Mouse (Mus musculus) embryonic facial prominence, embryonic 15.5 days (tissue): ENCODE measurements at regions not wholly inside any gene's neighbourhood (a gene's known extent, or its start where the extent isn't known, plus 50 kb on each side); places are given as distances from the start of the nearest gene placed in this dataset.
A peak's percentile ranks its signal among the peaks of the same experiment; 100 is the strongest.

Source experiments
- ATAC-seq: fragments of 200-750 bp; cut with Nextera tagmentation; 2 replicates; pipeline ENCODE4 v1.8.0; 2017; ENCODE audit warnings: low read depth, moderate TSS enrichment; ENCODE audit not compliant: insufficient number of reproducible peaks, low FRiP score, low TSS enrichment
- H3K27ac ChIP-seq: fragments of 300-500 bp; sonication (generic); replicated peaks from 2 replicates; pipeline ENCODE4 v1.5.1; 2015; ENCODE audit warnings: mild to moderate bottlenecking, inconsistent platforms
- H3K27me3 ChIP-seq: fragments of 300-500 bp; sonication (generic); 2 replicates; pipeline ENCODE4 v1.6.1; 2015; ENCODE audit warnings: inconsistent platforms
- H3K36me3 ChIP-seq: fragments of 300-500 bp; sonication (generic); 2 replicates; pipeline ENCODE4 v1.6.1; 2015; ENCODE audit warnings: mild to moderate bottlenecking, inconsistent platforms
- H3K4me1 ChIP-seq: fragments of 300-500 bp; sonication (generic); 2 replicates; pipeline ENCODE4 v1.6.1; 2015; ENCODE audit warnings: inconsistent platforms
- H3K4me2 ChIP-seq: fragments of 300-500 bp; sonication (generic); replicated peaks from 2 replicates; pipeline ENCODE4 v1.6.1; 2015; ENCODE audit warnings: mild to moderate bottlenecking, inconsistent platforms
- H3K4me3 ChIP-seq: fragments of 300-500 bp; sonication (generic); replicated peaks from 2 replicates; pipeline ENCODE4 v1.5.1; 2015; ENCODE audit warnings: mild to moderate bottlenecking, inconsistent platforms
- H3K9ac ChIP-seq: fragments of 300-500 bp; sonication (generic); 2 replicates; pipeline ENCODE4 v1.6.1; 2015; ENCODE audit warnings: inconsistent platforms
- H3K9me3 ChIP-seq: fragments of 300-500 bp; sonication (generic); replicated peaks from 2 replicates; pipeline ENCODE4 v1.6.1; 2016; ENCODE audit warnings: inconsistent platforms
- WGBS: fragments of 180-500 bp; shearing (Covaris S2); methylation state at CpG from one replicate; pipeline ENCODE4 v1.1.7; 2015; 5-methylcytosine and 5-hydroxymethylcytosine counted together

DNA sequence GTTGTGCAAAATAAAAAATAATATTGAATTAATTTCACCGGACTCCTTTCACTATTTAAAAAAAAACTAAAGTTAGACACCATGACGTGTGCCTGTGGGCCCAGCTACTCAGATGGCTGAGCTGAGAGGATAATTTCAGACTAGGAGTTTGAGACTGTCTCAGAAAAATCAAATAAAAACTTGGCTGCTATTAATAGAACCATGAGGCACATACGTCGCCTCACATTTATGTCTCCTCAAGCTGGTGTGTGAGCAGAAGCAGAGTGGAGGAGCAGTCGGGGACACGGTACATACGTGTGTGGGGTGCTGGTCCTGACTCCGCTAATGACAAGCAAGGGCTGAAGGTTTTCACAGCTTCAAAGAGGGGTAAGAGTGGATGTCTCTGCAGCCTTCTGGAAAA, 52.8 kb upstream of the Dmrtb1 start:
- no peak overlapping the region for H3K4me3 ChIP-seq
- H3K9ac ChIP-seq = no peak overlapping the region
- no peak overlapping the region for H3K4me2 ChIP-seq
- ATAC-seq = no peak
- H3K27me3 ChIP-seq = no peaks in the 10 kb centered on the region
- no peaks in the 10 kb centered on the region for H3K9me3 ChIP-seq
- no peaks in the 10 kb centered on the region for H3K36me3 ChIP-seq
- peaks cover 11% of the 10 kb centered on the region; the same call in 1 of the 2 replicates for H3K4me1 ChIP-seq
- WGBS = 83% methylated on average over 8 of the region's 8 CpGs
- H3K27ac ChIP-seq = no peak overlapping the region

GRCm38 (mm10) chr4:107737907-107738306, 53.9 kb upstream of the Dmrtb1 start:
- Histone ChIP-seq H3K4me1 (peaks cover 6% of the 10 kb centered on the region; the same call in 1 of the 2 replicates), H3K4me3 (no peak overlapping the region), H3K27me3 (no peaks in the 10 kb centered on the region), H3K9ac (no peak overlapping the region), H3K9me3 (no peaks in the 10 kb centered on the region), H3K27ac (no peak overlapping the region), H3K36me3 (no peaks in the 10 kb centered on the region), H3K4me2 (no peak overlapping the region)
- peak; percentile 46 for ATAC-seq
- 13% methylated on average over 6 of the region's 6 CpGs for WGBS

- 79% methylated on average over 9 of the region's 9 CpGs for WGBS
- Histone ChIP-seq H3K36me3 (no peaks in the 10 kb centered on the region), H3K4me1 (peaks cover 3% of the 10 kb centered on the region; the same call in 1 of the 2 replicates), H3K9ac (no peak overlapping the region), H3K4me3 (no peak overlapping the region), H3K27me3 (no peaks in the 10 kb centered on the region), H3K27ac (no peak overlapping the region), H3K4me2 (no peak overlapping the region), H3K9me3 (no peaks in the 10 kb centered on the region)
- ATAC-seq = no peak
Observed at GRCm38 (mm10) chr4:107738776-107739175, 54.7 kb upstream of the Dmrtb1 start.

GRCm38 (mm10) chr4:107739789-107740405, 55.9 kb upstream of the Dmrtb1 start:
- Histone ChIP-seq H3K9me3 (no peaks in the 10 kb centered on the region), H3K4me2 (no peak overlapping the region), H3K9ac (no peak overlapping the region), H3K27ac (no peak overlapping the region), H3K4me3 (no peak overlapping the region), H3K27me3 (no peaks in the 10 kb centered on the region), H3K4me1 (no peaks in the 10 kb centered on the region), H3K36me3 (no peaks in the 10 kb centered on the region)
- 77% methylated on average over 6 of the region's 6 CpGs for WGBS
- no peak for ATAC-seq

- Histone ChIP-seq H3K36me3 (no peaks in the 10 kb centered on the region), H3K9ac (no peak overlapping the region), H3K4me2 (no peak overlapping the region), H3K27me3 (0 out of 2 replicates have a peak, but pooled peaks cover 3% of the 10 kb centered on the region), H3K9me3 (no peaks in the 10 kb centered on the region), H3K4me1 (no peaks in the 10 kb centered on the region), H3K27ac (no peak overlapping the region), H3K4me3 (no peak overlapping the region)
- 65% methylated on average over 2 of the region's 2 CpGs for WGBS
- ATAC-seq = no peak
Observed at GRCm38 (mm10) chr4:107743646-107744045, 58.4 kb upstream of the Lrp8 start.

DNA sequence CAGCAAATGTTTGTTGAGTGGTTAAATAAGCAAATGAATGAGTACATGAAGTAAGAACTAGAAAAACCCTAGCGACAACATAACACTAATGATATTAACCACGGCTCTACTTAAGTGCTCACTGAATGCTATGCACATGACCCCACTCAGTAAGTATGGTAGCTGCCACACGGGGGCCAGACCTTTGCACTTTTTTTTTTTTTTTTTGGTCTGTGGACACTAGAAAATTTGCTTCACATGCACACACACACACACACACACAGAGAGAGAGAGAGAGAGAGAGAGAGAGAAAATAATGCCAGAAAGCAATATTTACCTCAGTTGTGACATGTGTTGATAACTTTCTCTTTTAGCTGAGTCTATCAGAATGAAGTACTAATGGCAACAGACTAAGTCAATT, 55.7 kb upstream of the Lrp8 start:
- whole genome bisulfite sequencing = 81% methylated on average over 3 of the region's 3 CpGs
- Histone ChIP-seq H3K4me1 (no peaks in the 10 kb centered on the region), H3K9ac (no peak overlapping the region), H3K4me3 (no peak overlapping the region), H3K4me2 (no peak overlapping the region), H3K36me3 (no peaks in the 10 kb centered on the region), H3K9me3 (no peaks in the 10 kb centered on the region), H3K27ac (no peak overlapping the region), H3K27me3 (0 out of 2 replicates have a peak, but pooled peaks cover 3% of the 10 kb centered on the region)
- ATAC-seq = no peak

DNA sequence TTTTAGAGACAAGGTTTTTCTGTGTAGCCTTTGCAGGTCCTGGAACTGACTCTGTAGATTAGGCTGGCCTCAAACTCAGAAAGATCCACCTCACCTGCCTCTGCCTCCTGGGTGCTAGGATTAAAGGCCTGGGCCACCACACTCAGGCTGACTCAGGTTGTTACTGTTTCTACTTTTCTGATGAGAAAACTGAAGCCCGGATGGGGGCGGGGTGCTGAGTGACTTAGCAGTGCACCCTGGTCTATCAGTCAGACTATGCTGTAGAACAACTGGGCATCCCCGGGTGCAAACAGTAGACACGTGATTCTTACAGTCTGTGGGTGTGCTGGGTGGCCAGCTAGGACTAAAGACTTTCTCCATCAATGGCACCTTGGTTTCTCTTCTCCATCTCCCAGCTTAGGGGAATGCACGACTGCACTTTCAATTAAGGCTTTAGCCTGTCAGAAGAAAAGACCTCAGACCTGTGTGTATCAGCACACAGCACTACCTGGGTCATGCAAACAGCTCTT, 55.1 kb upstream of the Lrp8 start:
- Histone ChIP-seq H3K9me3 (no peaks in the 10 kb centered on the region), H3K27ac (no peak overlapping the region), H3K4me1 (no peaks in the 10 kb centered on the region), H3K4me3 (no peak overlapping the region), H3K9ac (no peak overlapping the region), H3K27me3 (0 out of 2 replicates have a peak, but pooled peaks cover 3% of the 10 kb centered on the region), H3K36me3 (no peaks in the 10 kb centered on the region), H3K4me2 (no peak overlapping the region)
- no peak for ATAC-seq
- 83% methylated on average over 5 of the region's 5 CpGs for WGBS

DNA sequence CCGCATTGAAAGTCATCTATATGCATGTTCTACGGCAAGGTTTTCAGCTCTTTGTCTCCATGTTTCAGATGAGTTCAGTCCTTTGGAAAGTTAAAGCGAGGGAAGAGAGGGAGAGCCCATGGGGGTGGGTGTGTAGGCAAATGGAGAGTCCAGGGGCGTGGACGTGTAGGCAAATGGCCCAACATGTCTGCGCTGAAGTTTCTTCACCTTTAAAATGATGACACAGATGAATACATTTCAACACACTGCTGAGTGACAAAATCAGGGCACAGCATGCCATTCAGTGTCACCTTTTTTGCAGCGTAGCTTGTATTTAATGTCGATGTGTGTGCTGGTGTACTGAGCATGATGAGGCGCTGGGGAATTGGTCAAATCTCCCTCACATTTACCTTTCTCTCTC, 54.6 kb upstream of the Lrp8 start:
- no peak for ATAC-seq
- H3K27ac ChIP-seq = no peak overlapping the region
- no peak overlapping the region for H3K9ac ChIP-seq
- H3K4me1 ChIP-seq = no peaks in the 10 kb centered on the region
- H3K4me3 ChIP-seq = no peak overlapping the region
- no peaks in the 10 kb centered on the region for H3K9me3 ChIP-seq
- H3K4me2 ChIP-seq = no peak overlapping the region
- 83% methylated on average over 9 of the region's 9 CpGs for WGBS
- H3K36me3 ChIP-seq = no peaks in the 10 kb centered on the region
- H3K27me3 ChIP-seq = 0 out of 2 replicates have a peak, but pooled peaks cover 3% of the 10 kb centered on the region

GRCm38 (mm10) chr4:107747907-107748628, 54.0 kb upstream of the Lrp8 start:
- WGBS = 76% methylated on average over 13 of the region's 13 CpGs
- H3K36me3 ChIP-seq = no peaks in the 10 kb centered on the region
- no peak overlapping the region for H3K4me2 ChIP-seq
- 0 out of 2 replicates have a peak, but pooled peaks cover 3% of the 10 kb centered on the region for H3K27me3 ChIP-seq
- H3K4me3 ChIP-seq = no peak overlapping the region
- H3K9me3 ChIP-seq = no peaks in the 10 kb centered on the region
- ATAC-seq = no peak
- no peaks in the 10 kb centered on the region for H3K4me1 ChIP-seq
- no peak overlapping the region for H3K9ac ChIP-seq
- H3K27ac ChIP-seq = no peak overlapping the region

- H3K4me1 ChIP-seq = no peaks in the 10 kb centered on the region
- H3K9me3 ChIP-seq = no peaks in the 10 kb centered on the region
- H3K9ac ChIP-seq = no peak overlapping the region
- H3K4me3 ChIP-seq = no peak overlapping the region
- H3K4me2 ChIP-seq = no peak overlapping the region
- WGBS = 71% methylated on average over 8 of the region's 8 CpGs
- no peaks in the 10 kb centered on the region for H3K36me3 ChIP-seq
- 0 out of 2 replicates have a peak, but pooled peaks cover 3% of the 10 kb centered on the region for H3K27me3 ChIP-seq
- ATAC-seq = no peak
- no peak overlapping the region for H3K27ac ChIP-seq
Observed at GRCm38 (mm10) chr4:107749045-107749444, 53.0 kb upstream of the Lrp8 start.

GRCm38 (mm10) chr4:107750017-107750416, 52.0 kb upstream of the Lrp8 start:
- 67% methylated on average over 9 of the region's 9 CpGs for WGBS
- no peak overlapping the region for H3K4me2 ChIP-seq
- H3K27me3 ChIP-seq = 0 out of 2 replicates have a peak, but pooled peaks cover 3% of the 10 kb centered on the region
- H3K27ac ChIP-seq = no peak overlapping the region
- no peak for ATAC-seq
- no peak overlapping the region for H3K9ac ChIP-seq
- H3K4me3 ChIP-seq = no peak overlapping the region
- no peaks in the 10 kb centered on the region for H3K4me1 ChIP-seq
- H3K9me3 ChIP-seq = no peaks in the 10 kb centered on the region
- H3K36me3 ChIP-seq = no peaks in the 10 kb centered on the region
